Mouse (Mus musculus) thymus, postnatal 10 days (tissue): Measurements from ENCODE around the gene Atoh8.

Source experiments
- DNase-seq, 2 experiments: peaks; one replicate each; pipeline ENCODE4 v3.0.0; 2021; ENCODE audit warnings: low spot score in 2 of 2

Atoh8 gene

DNA sequence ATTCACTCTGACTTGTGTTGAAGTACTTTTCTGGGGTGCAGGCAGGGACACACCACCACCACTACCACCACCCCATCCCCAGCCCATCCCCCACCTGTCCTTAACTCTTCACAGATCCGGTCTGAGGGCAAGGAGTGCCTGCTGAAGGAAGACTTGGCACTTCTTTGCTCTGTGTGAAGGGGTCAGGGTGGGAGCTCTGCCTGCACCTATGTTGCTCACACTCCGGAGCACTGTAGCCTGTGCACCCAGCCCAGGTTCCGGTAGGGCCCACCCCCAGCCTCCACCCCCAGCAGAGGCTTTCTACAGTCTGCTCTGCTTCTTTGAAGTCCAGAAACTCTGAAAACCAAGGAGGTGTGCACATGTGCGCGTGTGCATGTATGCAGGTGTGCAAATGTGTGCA lies 44.8 kb downstream of the Atoh8 start:
- no peak for DNase-seq

DNA sequence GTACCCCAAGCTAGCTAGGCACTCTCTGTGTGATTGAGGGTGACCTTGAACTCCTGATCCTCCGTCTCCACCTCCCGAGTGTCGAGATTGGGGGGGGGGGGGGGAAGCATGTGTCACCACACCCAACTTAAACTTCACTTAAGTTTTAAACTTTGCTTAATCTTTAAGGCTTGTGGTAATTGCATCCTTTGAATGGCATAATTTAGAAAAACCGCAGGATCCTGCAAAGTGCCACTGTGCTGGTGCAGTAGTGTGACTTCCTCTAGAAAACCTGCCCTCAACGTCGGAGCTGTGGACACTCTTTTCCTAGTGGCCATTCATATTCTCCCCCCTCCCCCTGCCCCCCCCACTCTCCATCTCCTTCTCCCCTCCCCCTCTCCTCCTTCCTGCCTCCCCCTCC lies 45.3 kb downstream of the Atoh8 start:
- DNase-seq: no peak

DNA sequence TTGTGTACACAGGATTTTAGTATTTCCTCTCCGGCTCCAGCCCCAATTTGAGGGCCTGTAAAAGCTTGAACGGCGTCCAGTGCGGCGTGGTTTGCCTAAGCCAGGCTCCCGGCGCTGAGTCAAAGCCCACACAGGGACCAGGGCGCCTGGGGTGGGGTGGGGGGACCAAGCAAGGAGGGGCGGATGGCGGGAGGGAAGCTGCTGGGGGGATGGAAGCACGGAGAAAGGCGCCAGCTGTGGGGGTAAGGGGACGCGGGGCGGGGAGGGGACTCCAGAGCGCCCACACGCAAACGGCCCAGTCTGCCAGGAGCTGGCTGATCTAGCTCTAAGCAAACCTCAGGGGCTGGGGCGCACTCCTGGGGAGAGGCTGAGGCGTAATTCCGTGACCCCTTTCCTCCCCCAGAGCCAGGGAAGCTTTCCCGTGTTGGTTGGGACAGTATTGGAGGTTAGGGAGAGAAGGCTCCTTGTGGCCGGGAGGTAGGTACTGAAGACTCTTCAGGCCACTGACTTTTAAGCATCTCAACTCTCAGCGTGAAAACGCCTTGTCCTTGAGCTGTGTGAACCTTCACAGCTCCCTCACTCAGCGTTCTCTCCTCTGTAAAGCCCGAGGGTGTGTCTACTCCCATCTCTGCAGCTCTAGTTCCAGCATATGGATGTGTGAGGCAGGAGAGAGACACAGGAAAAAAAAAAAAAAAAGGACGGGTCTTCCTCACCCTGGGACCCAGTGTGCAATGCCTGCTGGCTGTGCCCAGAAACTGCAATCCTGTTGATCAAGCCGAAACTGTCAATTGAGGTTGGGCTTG lies 46.1 kb downstream of the Atoh8 start:
- DNase-seq: no peak

DNA sequence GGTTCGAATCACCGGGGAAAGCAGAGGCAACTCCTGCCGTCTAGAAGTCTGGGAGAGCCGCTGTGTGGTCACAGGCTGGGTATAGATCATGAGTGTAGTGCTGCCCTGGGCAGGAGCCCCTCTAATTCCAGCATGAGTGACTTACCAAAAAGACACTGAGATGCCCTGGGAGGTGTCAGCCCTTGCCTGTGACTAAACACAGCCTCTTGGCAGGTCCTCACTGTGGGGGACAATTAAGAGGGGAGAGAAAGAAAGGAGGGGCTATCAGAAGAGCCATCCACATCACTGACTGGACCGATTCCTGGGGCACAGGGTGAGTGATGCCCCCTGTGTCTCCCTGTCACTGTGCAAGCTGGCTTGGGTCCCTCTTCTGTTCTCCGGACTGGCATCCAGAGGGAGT lies 48.6 kb downstream of the Atoh8 start:
- DNase-seq: no peak

GRCm38 (mm10) chr6:72185893-72186490 lies 49.4 kb downstream of the Atoh8 start:
- peak; percentile 50 to 83 for DNase-seq

DNA sequence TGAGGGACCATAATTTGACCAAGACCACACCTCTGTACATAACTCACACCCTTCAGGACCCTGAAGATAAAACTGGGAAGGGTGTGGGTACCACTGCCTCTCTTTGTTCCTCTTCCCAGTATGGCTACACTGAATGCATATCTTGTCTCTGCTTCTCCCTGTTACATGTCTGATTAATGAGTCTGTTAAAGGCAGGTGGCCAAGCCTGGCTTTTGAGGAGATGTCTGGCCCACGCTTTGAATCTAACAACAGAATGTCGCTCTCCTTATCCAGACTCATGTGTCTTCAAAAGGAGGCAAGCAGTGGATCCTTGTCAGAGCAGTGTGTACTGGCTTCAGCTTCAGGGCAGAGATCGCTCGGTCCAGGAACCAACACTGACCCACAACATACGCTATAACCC lies 50.8 kb downstream of the Atoh8 start:
- DNase-seq: no peak

GRCm38 (mm10) chr6:72179562-72180502 lies 55.5 kb downstream of the Atoh8 start:
- DNase-seq: no peak

GRCm38 (mm10) chr6:72179006-72179405 lies 56.4 kb downstream of the Atoh8 start:
- no peak for DNase-seq

- no peak for DNase-seq
Observed at GRCm38 (mm10) chr6:72177417-72177816, 58.0 kb downstream of the Atoh8 start.

DNA sequence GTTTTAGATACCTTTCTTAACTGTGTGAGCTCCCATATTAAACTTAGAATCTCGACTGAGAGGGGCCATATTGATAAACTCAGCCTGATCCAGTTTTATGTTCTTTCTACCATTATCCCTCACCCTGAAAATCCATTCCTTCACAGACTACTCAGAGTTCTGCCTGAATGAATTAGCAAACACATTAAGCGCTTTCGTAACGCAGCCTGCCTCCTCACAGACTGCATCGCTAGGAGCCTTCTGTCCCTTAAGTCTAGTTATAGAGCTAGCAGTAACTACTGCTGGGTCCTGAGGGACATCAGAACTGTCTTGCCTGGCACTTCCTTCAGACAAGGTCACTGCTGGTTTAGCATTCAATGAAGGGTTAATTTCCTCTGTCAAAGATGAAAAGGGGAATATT lies 59.4 kb downstream of the Atoh8 start:
- DNase-seq: no peak

GRCm38 (mm10) chr6:72175419-72175818 lies 60.0 kb downstream of the Atoh8 start:
- no peak for DNase-seq

DNA sequence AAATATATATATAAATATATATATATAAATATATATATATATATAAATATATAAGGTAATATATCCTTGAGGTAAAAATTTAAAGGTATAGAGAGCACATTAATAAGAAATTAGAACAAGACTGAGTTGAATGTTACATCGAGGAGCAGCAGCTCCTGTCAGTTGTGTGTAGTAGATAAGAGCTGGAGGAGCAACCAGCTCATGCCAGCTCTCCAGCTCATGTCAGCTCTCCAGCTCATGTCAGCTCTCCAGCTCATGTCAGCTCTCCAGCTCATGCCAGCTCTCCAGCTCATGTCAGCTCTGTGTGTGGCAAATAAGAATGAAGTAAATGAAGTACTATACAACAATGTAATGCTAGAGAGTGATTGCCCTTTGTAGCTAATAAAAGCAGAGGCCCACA lies 62.0 kb downstream of the Atoh8 start:
- DNase-seq: no peak

DNA sequence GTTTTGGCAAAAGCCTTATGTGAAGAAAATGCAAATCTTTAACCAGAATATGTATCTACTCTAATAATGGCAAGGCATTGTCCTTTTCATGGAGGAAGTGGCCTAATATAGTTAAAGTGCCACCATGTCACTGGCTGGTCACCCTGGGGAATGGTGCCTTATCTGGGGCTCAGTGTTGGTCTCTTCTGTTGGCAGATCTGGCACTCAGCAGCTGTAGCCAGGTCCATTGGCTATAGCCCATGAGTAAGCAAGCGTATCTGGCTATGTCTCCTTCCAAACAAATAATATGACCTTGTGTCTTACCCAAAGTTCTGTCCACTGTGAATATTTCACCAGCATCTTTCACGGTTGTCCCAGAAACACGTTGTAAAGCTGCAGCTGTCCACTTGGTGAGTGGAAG lies 64.0 kb downstream of the Atoh8 start:
- DNase-seq: no peak

DNA sequence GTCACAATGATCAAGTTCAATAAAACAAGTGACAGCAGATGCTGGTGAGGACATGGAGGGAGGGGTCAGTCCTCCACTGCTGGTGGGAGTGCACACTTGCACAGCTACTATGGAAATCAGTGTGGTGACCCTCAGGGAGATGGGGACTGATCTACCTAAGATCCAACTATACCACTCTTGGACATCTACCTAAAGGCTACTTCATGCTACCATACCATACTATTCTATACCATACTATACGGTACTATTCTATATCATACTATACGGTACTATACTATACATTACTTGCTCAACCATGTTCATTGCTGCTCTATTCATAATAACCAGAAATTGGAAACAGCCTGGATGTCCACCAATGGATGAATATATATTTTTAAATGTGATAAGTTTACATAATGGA lies 69.5 kb downstream of the Atoh8 start:
- no peak for DNase-seq

- DNase-seq: peak; percentile 50 to 84
Observed at GRCm38 (mm10) chr6:72164321-72165275, 70.8 kb downstream of the Atoh8 start.

DNA sequence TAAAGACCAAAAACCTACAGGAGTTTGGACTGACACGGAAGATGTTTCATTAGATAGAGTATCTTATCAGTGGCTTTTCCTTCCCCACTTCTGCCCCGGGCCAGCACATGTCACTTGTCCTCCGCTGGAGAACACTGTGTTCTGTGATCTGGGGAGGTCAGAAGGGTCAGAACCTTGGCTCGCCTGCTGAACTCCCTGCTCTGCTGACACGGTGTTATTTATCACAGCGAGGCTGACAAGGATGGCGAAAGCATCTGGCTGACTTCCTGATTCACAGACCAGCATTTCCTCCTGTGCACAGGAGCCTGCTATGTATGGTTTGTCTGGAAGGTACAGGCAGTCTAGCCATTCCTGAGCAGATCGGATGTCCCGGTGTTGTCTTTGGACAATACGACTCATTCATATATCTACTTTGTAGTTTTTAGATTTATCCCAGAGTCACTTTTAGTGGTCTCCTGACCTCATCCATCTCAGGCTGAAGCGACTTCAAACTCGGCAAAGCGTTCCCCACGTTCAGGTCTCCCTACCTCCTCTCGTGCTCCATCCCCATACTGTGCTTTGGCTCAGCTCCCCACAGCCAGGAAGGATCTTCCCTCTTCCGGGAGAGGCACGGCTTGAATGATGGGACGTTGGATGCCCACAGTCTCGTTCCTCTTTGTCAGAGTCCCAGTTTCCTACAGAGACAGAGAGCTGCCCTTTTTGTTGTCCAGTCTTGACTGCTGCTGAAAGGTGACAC lies 73.1 kb downstream of the Atoh8 start:
- DNase-seq: no peak

DNA sequence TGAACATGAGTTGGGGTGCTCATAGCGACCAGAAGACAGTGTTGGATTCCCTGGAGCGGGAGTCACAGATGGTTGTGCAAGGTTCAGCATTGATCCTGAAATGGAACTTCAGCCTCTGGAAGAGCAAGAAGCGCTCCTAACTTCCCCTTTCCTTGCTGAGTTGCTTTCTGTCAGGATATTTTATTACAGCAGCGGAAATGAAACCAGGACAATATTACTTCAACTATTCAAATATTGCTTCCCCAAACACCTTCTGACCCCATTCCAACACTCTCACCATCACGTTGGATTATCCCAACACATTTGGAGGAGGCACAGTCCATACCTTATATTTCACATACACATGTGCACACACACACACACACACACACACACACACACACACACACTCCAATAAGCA lies 73.6 kb downstream of the Atoh8 start:
- no peak for DNase-seq

GRCm38 (mm10) chr6:72160991-72161390 lies 74.4 kb downstream of the Atoh8 start:
- no peak for DNase-seq

DNA sequence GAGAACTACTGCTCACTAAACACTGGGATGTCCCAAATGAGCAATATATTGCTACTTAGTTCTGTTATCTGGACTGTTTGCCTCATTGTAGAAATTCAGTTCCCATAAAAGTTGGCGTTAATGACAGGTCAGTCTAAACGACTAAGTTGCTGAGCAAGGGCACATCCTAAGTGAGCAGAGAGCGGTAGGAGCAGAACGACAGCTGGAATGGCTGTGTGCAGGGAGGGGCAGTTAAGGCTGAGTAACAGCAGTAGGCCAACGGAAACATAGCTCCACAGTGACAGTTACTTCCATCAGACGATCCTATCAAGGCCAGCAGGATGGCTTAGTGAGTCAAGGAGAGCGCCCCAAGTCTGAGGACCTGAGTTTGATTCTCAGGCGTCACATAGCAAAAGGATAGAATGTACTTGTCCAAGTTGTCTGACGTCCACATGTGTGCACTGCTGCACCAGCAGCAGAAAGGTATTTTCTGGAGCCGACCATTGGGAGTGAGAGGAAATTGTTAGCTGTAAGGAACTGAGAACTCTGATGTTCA lies 75.4 kb downstream of the Atoh8 start:
- no peak for DNase-seq
